Comparison of ENCODE assay signal across 23 mouse cellular contexts in the genomic region with DNA sequence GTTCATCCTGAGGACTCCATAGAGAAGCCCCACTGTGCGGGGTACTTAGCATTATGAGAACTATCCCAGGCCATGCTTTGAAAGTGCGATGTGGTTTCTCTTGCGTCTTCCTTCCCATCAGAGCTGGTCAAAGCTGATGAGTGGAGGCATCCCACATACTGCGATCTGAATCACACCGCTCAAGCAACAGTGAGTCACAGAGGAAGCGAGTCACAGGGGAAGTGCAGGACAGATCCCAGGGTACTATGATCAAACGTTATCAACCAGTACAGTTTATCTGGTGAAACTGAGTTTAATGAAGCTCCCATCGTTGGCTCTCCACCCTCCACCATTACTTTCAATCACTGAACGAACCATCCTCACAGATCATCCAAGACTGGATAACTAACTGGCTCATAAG.
A peak's percentile ranks its signal among the peaks of the same experiment; 100 is the strongest.
DNase-seq lines count a peak whose midpoint lies in the region; ATAC-seq and TF ChIP-seq lines count a peak whose summit lies in the region.
"Had no signal": no experiment of that assay in that cellular context is flagged by ENCODE, and none has a peak within 500 bp of the region (broad histone marks: within the 10 kb centered on the region; RNA-seq: fewer than 3 reads in every experiment).

No protein-coding gene starts in this region.

- peak overlapping the region; percentile 52 for H3K4me2 ChIP-seq in myocyte (ENCODE audit: low read depth)
- no peak overlapping the region for H3K4me2 ChIP-seq in stomach, postnatal 0 days (replicated peaks; ENCODE audit: low read depth)
- H3K4me2 ChIP-seq: forebrain, embryonic 13.5 days; hindbrain, embryonic 12.5 days; stomach, embryonic 15.5 days had no signal

- no peak overlapping the region for H3K4me3 ChIP-seq in myocyte
- no peak overlapping the region for H3K4me3 ChIP-seq in stomach, postnatal 0 days (ENCODE audit: low read depth, low read length)
- H3K4me3 ChIP-seq: forebrain, embryonic 13.5 days; heart, embryonic 10.5 days; hindbrain, embryonic 12.5 days; layer of hippocampus, adult 2 months; stomach, embryonic 15.5 days had no signal

- peak; percentile 48 for ATAC-seq in common myeloid progenitor, adult 5-6 weeks (replicated peaks; ENCODE audit: low read depth, poor library complexity, severe bottlenecking)
- no peak for ATAC-seq in stomach, postnatal 0 days (ENCODE audit: low FRiP score, low TSS enrichment)
- ATAC-seq: CD4-positive, CD25-positive, alpha-beta regulatory T cell, adult 4 months; forebrain, embryonic 13.5 days; inflammation-experienced regulatory T-cells, adult 6 months; lung, postnatal 0 days; midbrain, embryonic 16.5 days had no signal

- H3K27ac ChIP-seq in stomach, postnatal 0 days (replicated peaks) = no peak overlapping the region
- H3K27ac ChIP-seq: forebrain, embryonic 13.5 days; heart, embryonic 10.5 days; hindbrain, embryonic 12.5 days; layer of hippocampus, adult 2 months; stomach, embryonic 15.5 days had no signal

- no peaks in the 10 kb centered on the region for H3K4me1 ChIP-seq in stomach, postnatal 0 days (replicated peaks; ENCODE audit: control insufficient read depth, insufficient read depth)

- H3K27me3 ChIP-seq in myocyte (ENCODE audit: control insufficient read depth, insufficient read depth, insufficient read length) = no peaks in the 10 kb centered on the region
- H3K27me3 ChIP-seq in stomach, postnatal 0 days (ENCODE audit: control insufficient read depth, insufficient read depth, low read length) = no peaks in the 10 kb centered on the region
- H3K27me3 ChIP-seq: forebrain, embryonic 13.5 days; hindbrain, embryonic 12.5 days; stomach, embryonic 15.5 days had no signal

- H3K79me2 ChIP-seq in myocyte (ENCODE audit: control insufficient read depth, insufficient read depth) = no peaks in the 10 kb centered on the region

- TF ChIP-seq EP300 in stomach, postnatal 0 days (optimal IDR thresholded peaks at IDR 0.05) = no peak

- DNase-seq in lung, postnatal 36 days = peak; percentile 44
- DNase-seq in lung, postnatal 25 days (ENCODE audit: low spot score) = no peak
- peak; percentile 41 for DNase-seq in Muller cell, postnatal 12 days (ENCODE audit: inconsistent ontology term)
- no peak for DNase-seq in cerebellum, postnatal 25 days
- DNase-seq in stomach, postnatal 0 days (ENCODE audit: low spot score) = no peak
- DNase-seq: cerebellum, adult 2 months; gastrocnemius, postnatal 25 days; kidney, adult 2 months; kidney, postnatal 14 days; liver; right cerebral cortex, postnatal 14 days; thymus, postnatal 14 days had no signal

- no peaks in the 10 kb centered on the region for H3K36me3 ChIP-seq in myocyte (ENCODE audit: control insufficient read depth, insufficient read depth)
- H3K36me3 ChIP-seq in stomach, postnatal 0 days (ENCODE audit: control insufficient read depth, insufficient read depth, low read length) = no peaks in the 10 kb centered on the region
- H3K36me3 ChIP-seq: hindbrain, embryonic 12.5 days; stomach, embryonic 15.5 days had no signal

- no peaks in the 10 kb centered on the region for H3K9me3 ChIP-seq in stomach, postnatal 0 days (ENCODE audit: control insufficient read depth, low read length)
- H3K9me3 ChIP-seq: forebrain, embryonic 13.5 days; heart, embryonic 10.5 days; stomach, embryonic 15.5 days had no signal

- no peak overlapping the region for H3ac ChIP-seq in myocyte (ENCODE audit: control insufficient read depth, insufficient read length)

- 86% methylated on average over 9 of the region's 9 CpGs for WGBS in stomach, postnatal 0 days

- no peak for TF ChIP-seq POLR2A in myocyte (IDR thresholded peaks at IDR 0.05; ENCODE audit: insufficient read length, low read depth)

- no peak overlapping the region for H3K9ac ChIP-seq in stomach, postnatal 0 days (ENCODE audit: low read length)
- H3K9ac ChIP-seq: forebrain, embryonic 13.5 days; hindbrain, embryonic 12.5 days; stomach, embryonic 15.5 days had no signal

- TF ChIP-seq CTCF in stomach, postnatal 0 days (IDR thresholded peaks at IDR 0.05; ENCODE audit: low read depth) = no peak

TF ChIP-seq in myocyte, 11 proteins besides CTCF, POLR2A, EP300 and RAD21:
- TF ChIP-seq MYOD1 (IDR thresholded peaks at IDR 0.05; ENCODE audit: control insufficient read depth in 1 of 3, insufficient read length in 2 of 3, low read depth in 2 of 3) (no peak), TCF3 (IDR thresholded peaks at IDR 0.05; ENCODE audit: insufficient read length, low read depth) (no peak), E2F4 (IDR thresholded peaks at IDR 0.05; ENCODE audit: insufficient read depth) (no peak), POLR2AphosphoS2 (IDR thresholded peaks at IDR 0.05; ENCODE audit: insufficient read length, low read depth) (no peak), MYOG (IDR thresholded peaks at IDR 0.05; ENCODE audit: control insufficient read depth in 1 of 3, insufficient read depth in 1 of 3, insufficient read length in 2 of 3, low read depth in 2 of 3) (no peak), MAX (IDR thresholded peaks at IDR 0.05; ENCODE audit: low read depth) (no peak), REST (IDR thresholded peaks at IDR 0.05; ENCODE audit: insufficient read depth, insufficient read length) (no peak), TCF12 (IDR thresholded peaks at IDR 0.05; ENCODE audit: insufficient read depth, poor library complexity, severe bottlenecking) (no peak), USF1 (IDR thresholded peaks at IDR 0.05; ENCODE audit: low read depth) (no peak), SRF (IDR thresholded peaks at IDR 0.05; ENCODE audit: control insufficient read depth, insufficient read length, low read depth) (no peak), CEBPB (IDR thresholded peaks at IDR 0.05; ENCODE audit: insufficient read depth, poor library complexity, severe bottlenecking) (no peak)

Comparison
In these comparisons a context has a peak if more than half of its experiments do, and no peak if none do; other contexts are left out.
1. DNase-seq: peak in lung, postnatal 36 days (single experiment) and Muller cell, postnatal 12 days (single experiment); none in lung, postnatal 25 days (single experiment), cerebellum, postnatal 25 days (0 of 2) and stomach, postnatal 0 days (single experiment).